24 mouse cellular contexts compared by ENCODE assay signal in the genomic region with DNA sequence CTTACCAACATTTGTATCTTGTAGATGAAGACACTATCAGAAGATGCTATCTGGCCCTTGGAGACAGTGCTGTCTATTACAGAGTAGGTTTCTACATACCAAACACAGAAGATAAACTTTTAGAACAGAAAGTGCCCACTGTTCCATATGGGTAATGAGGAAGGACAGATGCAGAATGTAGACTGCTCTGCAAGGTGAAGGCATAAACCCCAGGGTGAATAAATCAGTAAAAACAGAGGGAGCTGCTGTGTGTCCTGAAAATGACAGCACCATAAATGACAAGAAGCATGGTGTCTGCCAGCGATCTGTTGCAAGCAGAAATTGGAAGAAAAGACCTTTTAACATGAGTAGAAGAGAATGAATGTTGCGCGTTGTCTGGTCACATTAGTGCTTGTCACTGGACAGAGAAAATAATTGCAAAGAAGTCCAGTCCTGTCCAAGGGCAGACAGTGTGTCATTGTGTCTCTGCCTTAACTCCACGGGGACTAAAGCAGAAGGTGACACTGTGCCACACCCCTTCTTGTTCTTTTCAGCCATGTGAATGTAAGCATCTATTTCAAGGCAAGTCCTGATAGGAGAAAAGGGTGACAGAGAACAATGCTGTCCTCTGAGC.
DNase-seq lines count a peak whose midpoint lies in the region; ATAC-seq lines count a peak whose summit lies in the region.
"Had no signal": no experiment of that assay in that cellular context is flagged by ENCODE, and none has a peak within 500 bp of the region (broad histone marks: within the 10 kb centered on the region; RNA-seq: fewer than 3 reads in every experiment).

No protein-coding gene starts in this region.

- H3K36me3 ChIP-seq in hindbrain, embryonic 15.5 days = no peaks in the 10 kb centered on the region
- H3K36me3 ChIP-seq in hindbrain, embryonic 13.5 days = no peaks in the 10 kb centered on the region
- H3K36me3 ChIP-seq in midbrain, embryonic 12.5 days = no peaks in the 10 kb centered on the region
- no peaks in the 10 kb centered on the region for H3K36me3 ChIP-seq in midbrain, embryonic 10.5 days
- H3K36me3 ChIP-seq in kidney, embryonic 14.5 days (ENCODE audit: control insufficient read depth, insufficient read depth, low read length) = no peaks in the 10 kb centered on the region
- H3K36me3 ChIP-seq: embryonic facial prominence, embryonic 10.5 days; embryonic facial prominence, embryonic 13.5 days had no signal

- ATAC-seq in hindbrain, embryonic 15.5 days (ENCODE audit: low FRiP score, low read depth) = peak; percentile 54; the same call in 1 of the 2 replicates
- no peak for ATAC-seq in hindbrain, embryonic 13.5 days (ENCODE audit: low FRiP score)
- ATAC-seq in midbrain, embryonic 12.5 days (ENCODE audit: low FRiP score, low read depth) = peak; percentile 23; the same call in 1 of the 2 replicates
- no peak for ATAC-seq in kidney, embryonic 14.5 days (ENCODE audit: low FRiP score, low TSS enrichment)
- ATAC-seq: forebrain, embryonic 13.5 days; forebrain, embryonic 16.5 days; Patski had no signal

- no peaks in the 10 kb centered on the region for H3K4me1 ChIP-seq in hindbrain, embryonic 15.5 days (replicated peaks)
- H3K4me1 ChIP-seq in hindbrain, embryonic 13.5 days (replicated peaks) = no peaks in the 10 kb centered on the region
- no peaks in the 10 kb centered on the region for H3K4me1 ChIP-seq in midbrain, embryonic 12.5 days
- no peaks in the 10 kb centered on the region for H3K4me1 ChIP-seq in midbrain, embryonic 10.5 days
- no peaks in the 10 kb centered on the region for H3K4me1 ChIP-seq in kidney, embryonic 14.5 days (ENCODE audit: control insufficient read depth, insufficient read depth, low read length)
- H3K4me1 ChIP-seq: embryonic facial prominence, embryonic 10.5 days; embryonic facial prominence, embryonic 13.5 days; forebrain, embryonic 13.5 days had no signal

- no peaks in the 10 kb centered on the region for H3K9me3 ChIP-seq in hindbrain, embryonic 15.5 days
- H3K9me3 ChIP-seq in hindbrain, embryonic 13.5 days = no peaks in the 10 kb centered on the region
- H3K9me3 ChIP-seq in midbrain, embryonic 12.5 days = no peaks in the 10 kb centered on the region
- H3K9me3 ChIP-seq in midbrain, embryonic 10.5 days (replicated peaks) = no peaks in the 10 kb centered on the region
- H3K9me3 ChIP-seq in kidney, embryonic 14.5 days (ENCODE audit: control insufficient read depth, low read length) = no peaks in the 10 kb centered on the region
- H3K9me3 ChIP-seq: embryonic facial prominence, embryonic 10.5 days; embryonic facial prominence, embryonic 13.5 days; forebrain, embryonic 13.5 days had no signal

- no peaks in the 10 kb centered on the region for H3K27me3 ChIP-seq in hindbrain, embryonic 15.5 days
- no peaks in the 10 kb centered on the region for H3K27me3 ChIP-seq in hindbrain, embryonic 13.5 days
- H3K27me3 ChIP-seq in midbrain, embryonic 12.5 days = no peaks in the 10 kb centered on the region
- no peaks in the 10 kb centered on the region for H3K27me3 ChIP-seq in midbrain, embryonic 10.5 days (ENCODE audit: low read depth, poor library complexity, severe bottlenecking)
- H3K27me3 ChIP-seq in kidney, embryonic 14.5 days (ENCODE audit: control insufficient read depth, insufficient read depth, low read length) = no peaks in the 10 kb centered on the region
- H3K27me3 ChIP-seq: embryonic facial prominence, embryonic 13.5 days; forebrain, embryonic 13.5 days; Patski had no signal

- no peak overlapping the region for H3K4me3 ChIP-seq in hindbrain, embryonic 15.5 days
- no peak overlapping the region for H3K4me3 ChIP-seq in hindbrain, embryonic 13.5 days
- no peak overlapping the region for H3K4me3 ChIP-seq in midbrain, embryonic 12.5 days
- no peak overlapping the region for H3K4me3 ChIP-seq in midbrain, embryonic 10.5 days
- H3K4me3 ChIP-seq in kidney, embryonic 14.5 days (ENCODE audit: low read length) = no peak overlapping the region
- H3K4me3 ChIP-seq: embryonic facial prominence, embryonic 10.5 days; embryonic facial prominence, embryonic 13.5 days; erythroblast, embryonic 14.5 days; forebrain, embryonic 13.5 days had no signal

- DNase-seq in midbrain, embryonic 10.5 days (ENCODE audit: low spot score) = no peak
- DNase-seq in Muller cell, postnatal 12 days (ENCODE audit: inconsistent ontology term) = peak; percentile 73
- peak; percentile 54 for DNase-seq in retina, embryonic 14.5 days (ENCODE audit: low spot score)
- DNase-seq in layer of hippocampus, postnatal 10 days (ENCODE audit: low spot score in 2 of 2) = no peak
- DNase-seq: adrenal gland, postnatal 10 days; adrenal gland, postnatal 36 days; cerebellum, adult 11-12 months; cerebellum, adult 8-10 months; cerebellum, postnatal 10 days; cerebellum, postnatal 36 days; embryo, embryonic 11 days; gastrocnemius, postnatal 14 days; heart, adult 11 months had no signal

- WGBS in hindbrain, embryonic 15.5 days = 61% methylated on average over 4 of the region's 4 CpGs
- 67% methylated on average over 4 of the region's 4 CpGs for WGBS in hindbrain, embryonic 13.5 days
- 79% methylated on average over 4 of the region's 4 CpGs for WGBS in midbrain, embryonic 12.5 days
- 77% methylated on average over 4 of the region's 4 CpGs for WGBS in midbrain, embryonic 10.5 days
- WGBS in kidney, embryonic 14.5 days = 81% methylated on average over 4 of the region's 4 CpGs

- no peak overlapping the region for H3K9ac ChIP-seq in hindbrain, embryonic 15.5 days
- no peak overlapping the region for H3K9ac ChIP-seq in hindbrain, embryonic 13.5 days
- H3K9ac ChIP-seq in midbrain, embryonic 12.5 days (replicated peaks) = no peak overlapping the region
- H3K9ac ChIP-seq in kidney, embryonic 14.5 days (ENCODE audit: low read depth, low read length) = no peak overlapping the region
- H3K9ac ChIP-seq: embryonic facial prominence, embryonic 13.5 days; forebrain, embryonic 13.5 days had no signal

- no peak overlapping the region for H3K4me2 ChIP-seq in hindbrain, embryonic 15.5 days
- no peak overlapping the region for H3K4me2 ChIP-seq in hindbrain, embryonic 13.5 days
- no peak overlapping the region for H3K4me2 ChIP-seq in midbrain, embryonic 12.5 days (replicated peaks)
- no peak overlapping the region for H3K4me2 ChIP-seq in kidney, embryonic 14.5 days (replicated peaks; ENCODE audit: low read depth, low read length)
- H3K4me2 ChIP-seq: embryonic facial prominence, embryonic 13.5 days; forebrain, embryonic 13.5 days; heart, embryonic 11.5 days had no signal

- no peak overlapping the region for H3K27ac ChIP-seq in hindbrain, embryonic 15.5 days (replicated peaks)
- no peak overlapping the region for H3K27ac ChIP-seq in hindbrain, embryonic 13.5 days
- no peak overlapping the region for H3K27ac ChIP-seq in midbrain, embryonic 12.5 days (replicated peaks)
- H3K27ac ChIP-seq in midbrain, embryonic 10.5 days (replicated peaks) = no peak overlapping the region
- H3K27ac ChIP-seq in kidney, embryonic 14.5 days (ENCODE audit: low read depth, low read length) = no peak overlapping the region
- H3K27ac ChIP-seq: embryonic facial prominence, embryonic 10.5 days; embryonic facial prominence, embryonic 13.5 days; forebrain, embryonic 13.5 days had no signal

Comparison
In these comparisons a context has a peak if more than half of its experiments do, and no peak if none do; other contexts are left out.
1. ATAC-seq: peak in hindbrain, embryonic 15.5 days (single experiment) and midbrain, embryonic 12.5 days (single experiment); none in hindbrain, embryonic 13.5 days (single experiment) and kidney, embryonic 14.5 days (single experiment).
2. DNase-seq: peak in Muller cell, postnatal 12 days (single experiment) and retina, embryonic 14.5 days (single experiment); none in midbrain, embryonic 10.5 days (single experiment) and layer of hippocampus, postnatal 10 days (0 of 2).